Comparison of ENCODE assay signal across 8 mouse cellular contexts in genomic region chr19:60791164-60791563, GRCm38 (mm10). TPM values are rescaled to one million over a fixed set of nuclear protein-coding genes. Genes with fewer than 3 reads are reported as not detected.
DNase-seq lines count a peak whose midpoint lies in the region; ATAC-seq and TF ChIP-seq lines count a peak whose summit lies in the region.

No protein-coding gene starts in this region.

- no peak; the same call in 1 of the 2 replicates for ATAC-seq in lung, embryonic 14.5 days (ENCODE audit: insufficient read depth)
- no peak for ATAC-seq in intestine, embryonic 14.5 days (replicated peaks; ENCODE audit: low FRiP score, low TSS enrichment, low read depth)
- ATAC-seq in neural tube, embryonic 12.5 days (ENCODE audit: low FRiP score, low read depth), result peak; percentile 38; the same call in 1 of the 2 replicates
- ATAC-seq in megakaryocyte progenitor cell, adult 5-6 weeks (replicated peaks; ENCODE audit: poor library complexity), result no peak

- H3K27me3 ChIP-seq in lung, embryonic 14.5 days (ENCODE audit: insufficient read depth, low read length), result no peaks in the 10 kb centered on the region
- H3K27me3 ChIP-seq in intestine, embryonic 14.5 days (replicated peaks; ENCODE audit: control insufficient read depth, insufficient read depth, low read length), result no peaks in the 10 kb centered on the region
- no peaks in the 10 kb centered on the region for H3K27me3 ChIP-seq in neural tube, embryonic 12.5 days (replicated peaks)

- H3K4me2 ChIP-seq in lung, embryonic 14.5 days, result peak overlapping the region; percentile 89
- peak overlapping the region; percentile 93 for H3K4me2 ChIP-seq in intestine, embryonic 14.5 days (ENCODE audit: low read length)
- peak overlapping the region; percentile 63 for H3K4me2 ChIP-seq in neural tube, embryonic 12.5 days (replicated peaks)

- H3K27ac ChIP-seq in lung, embryonic 14.5 days (ENCODE audit: low read depth), result peak overlapping the region; percentile 99
- peak overlapping the region; percentile 98 for H3K27ac ChIP-seq in embryonic fibroblast, embryonic 13.5 days (ENCODE audit: insufficient read depth, low read length)
- H3K27ac ChIP-seq in intestine, embryonic 14.5 days (ENCODE audit: low read depth), result peak overlapping the region; percentile 99
- H3K27ac ChIP-seq in neural tube, embryonic 12.5 days, result peak overlapping the region; percentile 91

- DNase-seq in lung, embryonic 14.5 days, result no peak
- no peak for DNase-seq in lung, postnatal 25 days (ENCODE audit: low spot score)
- no peak for DNase-seq in intestine, embryonic 14.5 days (ENCODE audit: low spot score)
- no peak for DNase-seq in spleen, postnatal 10 days (ENCODE audit: low spot score in 2 of 2)
- DNase-seq in layer of hippocampus, postnatal 10 days (ENCODE audit: low spot score in 2 of 2), result no peak

- H3K4me1 ChIP-seq in lung, embryonic 14.5 days (ENCODE audit: insufficient read depth), result peaks cover 5% of the 10 kb centered on the region
- peaks cover 3% of the 10 kb centered on the region for H3K4me1 ChIP-seq in embryonic fibroblast, embryonic 13.5 days (ENCODE audit: control insufficient read depth, insufficient read depth, low read length)
- H3K4me1 ChIP-seq in intestine, embryonic 14.5 days (replicated peaks; ENCODE audit: control insufficient read depth, insufficient read depth, low read length), result peaks cover 12% of the 10 kb centered on the region; the same call in 1 of the 2 replicates
- H3K4me1 ChIP-seq in neural tube, embryonic 12.5 days, result peaks cover 11% of the 10 kb centered on the region

- 11% methylated on average over 9 of the region's 9 CpGs for WGBS in lung, embryonic 14.5 days
- 17% methylated on average over 9 of the region's 9 CpGs for WGBS in intestine, embryonic 14.5 days
- 17% methylated on average over 9 of the region's 9 CpGs for WGBS in neural tube, embryonic 12.5 days

- TF ChIP-seq POLR2A in embryonic fibroblast, embryonic 13.5 days (IDR thresholded peaks at IDR 0.05; ENCODE audit: low read depth, low read length), result no peak

- H3K4me3 ChIP-seq in lung, embryonic 14.5 days (ENCODE audit: low read depth, low read length), result peak overlapping the region; percentile 96
- H3K4me3 ChIP-seq in embryonic fibroblast, embryonic 13.5 days (ENCODE audit: insufficient read depth, low read length), result peak overlapping the region; percentile 44
- H3K4me3 ChIP-seq in intestine, embryonic 14.5 days (ENCODE audit: low read depth, low read length), result peak overlapping the region; percentile 98
- H3K4me3 ChIP-seq in neural tube, embryonic 12.5 days, result peak overlapping the region; percentile 99

- H3K9me3 ChIP-seq in lung, embryonic 14.5 days (ENCODE audit: low read depth, low read length), result no peaks in the 10 kb centered on the region
- no peaks in the 10 kb centered on the region for H3K9me3 ChIP-seq in intestine, embryonic 14.5 days (ENCODE audit: control insufficient read depth, low read length)
- no peaks in the 10 kb centered on the region for H3K9me3 ChIP-seq in neural tube, embryonic 12.5 days

- H3K9ac ChIP-seq in lung, embryonic 14.5 days, result peak overlapping the region; percentile 96
- peak overlapping the region; percentile 100 for H3K9ac ChIP-seq in intestine, embryonic 14.5 days (ENCODE audit: low read length)
- H3K9ac ChIP-seq in neural tube, embryonic 12.5 days, result peak overlapping the region; percentile 99

- no peak for TF ChIP-seq CTCF in lung, embryonic 14.5 days (IDR thresholded peaks at IDR 0.05; ENCODE audit: low read depth)
- no peak for TF ChIP-seq CTCF in embryonic fibroblast, embryonic 13.5 days (IDR thresholded peaks at IDR 0.05; ENCODE audit: borderline replicate concordance, insufficient read depth, low read length)

- no peaks in the 10 kb centered on the region for H3K36me3 ChIP-seq in lung, embryonic 14.5 days (ENCODE audit: insufficient read depth)
- H3K36me3 ChIP-seq in intestine, embryonic 14.5 days (ENCODE audit: control insufficient read depth, insufficient read depth, low read length), result no peaks in the 10 kb centered on the region
- no peaks in the 10 kb centered on the region for H3K36me3 ChIP-seq in neural tube, embryonic 12.5 days

RNA-seq across cellular contexts. Expression of gene Eif3a, which starts 0.7 kb away (rescaled TPM):
- 178 and 185 TPM in 2 replicates for polyA plus RNA-seq in lung, embryonic 14.5 days (2014; fragmentation: Nextera tagmentation; extraction: Ambion mirVana)
- 303 and 321 TPM in 2 replicates for polyA plus RNA-seq in embryonic fibroblast, embryonic 13.5 days (2011; ENCODE audit: insufficient read length, low read depth, missing spikeins)
- 168 and 181 TPM in 2 replicates for polyA plus RNA-seq in intestine, embryonic 14.5 days (2014; fragmentation: Nextera tagmentation; extraction: Ambion mirVana)
- polyA plus RNA-seq in neural tube, embryonic 12.5 days (2016; fragmentation: Nextera tagmentation; extraction: Ambion mirVana), result 115 and 121 TPM in 2 replicates
- total RNA-seq in layer of hippocampus, postnatal 10 days (2021), result 100 to 1,000 TPM; 137 to 143 TPM
- total RNA-seq in megakaryocyte progenitor cell, adult 5-6 weeks (2015), result 277 and 314 TPM in 2 replicates
- total RNA-seq in megakaryocyte progenitor cell, adult 5-6 weeks (2017), result 313 and 434 TPM in 2 replicates

RNA-seq across cellular contexts. Expression of gene Fam45a, which starts 20.2 kb away (rescaled TPM):
- polyA plus RNA-seq in lung, embryonic 14.5 days (2014; fragmentation: Nextera tagmentation; extraction: Ambion mirVana), result 31.0 and 31.3 TPM in 2 replicates
- 42.2 and 55.9 TPM in 2 replicates for polyA plus RNA-seq in embryonic fibroblast, embryonic 13.5 days (2011; ENCODE audit: insufficient read length, low read depth, missing spikeins)
- 29.8 and 30.1 TPM in 2 replicates for polyA plus RNA-seq in intestine, embryonic 14.5 days (2014; fragmentation: Nextera tagmentation; extraction: Ambion mirVana)
- polyA plus RNA-seq in neural tube, embryonic 12.5 days (2016; fragmentation: Nextera tagmentation; extraction: Ambion mirVana), result 34.8 and 35.5 TPM in 2 replicates
- 10 to 100 TPM; 31.7 to 36.9 TPM for total RNA-seq in layer of hippocampus, postnatal 10 days (2021)
- total RNA-seq in megakaryocyte progenitor cell, adult 5-6 weeks (2015), result 28.8 and 33.5 TPM in 2 replicates
- total RNA-seq in megakaryocyte progenitor cell, adult 5-6 weeks (2017), result 18.3 and 25.1 TPM in 2 replicates

RNA-seq across cellular contexts. Expression of gene Nanos1, which starts 35.4 kb away (rescaled TPM):
- 1.6 and 1.7 TPM in 2 replicates for polyA plus RNA-seq in lung, embryonic 14.5 days (2014; fragmentation: Nextera tagmentation; extraction: Ambion mirVana)
- polyA plus RNA-seq in embryonic fibroblast, embryonic 13.5 days (2011; ENCODE audit: insufficient read length, low read depth, missing spikeins), result 3.5 and 4.1 TPM in 2 replicates
- polyA plus RNA-seq in intestine, embryonic 14.5 days (2014; fragmentation: Nextera tagmentation; extraction: Ambion mirVana), result 1.2 and 1.5 TPM in 2 replicates
- 7.7 and 8.5 TPM in 2 replicates for polyA plus RNA-seq in neural tube, embryonic 12.5 days (2016; fragmentation: Nextera tagmentation; extraction: Ambion mirVana)
- 10 to 100 TPM; 19.6 to 20.9 TPM for total RNA-seq in layer of hippocampus, postnatal 10 days (2021)
- 1.7 and 2.0 TPM in 2 replicates for total RNA-seq in megakaryocyte progenitor cell, adult 5-6 weeks (2015)
- 0.62 and 0.74 TPM in 2 replicates for total RNA-seq in megakaryocyte progenitor cell, adult 5-6 weeks (2017)

Comparison
In these comparisons a context has a peak if more than half of its experiments do, and no peak if none do; other contexts are left out.
1. H3K4me3 ChIP-seq: peak in every context shown above with its lines; median percentile 99 in neural tube, embryonic 12.5 days; 98 in intestine, embryonic 14.5 days; 96 in lung, embryonic 14.5 days; 44 in embryonic fibroblast, embryonic 13.5 days.